Comparison of ENCODE assay signal across 10 mouse cellular contexts in genomic region chr8:112348323-112348722, GRCm38 (mm10).
DNase-seq lines count a peak whose midpoint lies in the region; ATAC-seq and TF ChIP-seq lines count a peak whose summit lies in the region.
"Had no signal": no experiment of that assay in that cellular context is flagged by ENCODE, and none has a peak within 500 bp of the region (broad histone marks: within the 10 kb centered on the region; RNA-seq: fewer than 3 reads in every experiment).

No protein-coding gene starts in this region.

- H3K9me3 ChIP-seq in lung, embryonic 14.5 days (ENCODE audit: low read depth, low read length) = no peaks in the 10 kb centered on the region
- H3K9me3 ChIP-seq in embryonic facial prominence, embryonic 11.5 days (replicated peaks; ENCODE audit: control insufficient read depth, low read length) = no peaks in the 10 kb centered on the region

- H3K27ac ChIP-seq in lung, embryonic 14.5 days (ENCODE audit: low read depth) = no peak overlapping the region
- H3K27ac ChIP-seq in embryonic facial prominence, embryonic 11.5 days (replicated peaks; ENCODE audit: low read depth, low read length) = no peak overlapping the region
- H3K27ac ChIP-seq: macrophage had no signal

- H3K27me3 ChIP-seq in lung, embryonic 14.5 days (ENCODE audit: insufficient read depth, low read length) = no peaks in the 10 kb centered on the region
- H3K27me3 ChIP-seq in embryonic facial prominence, embryonic 11.5 days (ENCODE audit: control insufficient read depth, insufficient read depth, low read length) = no peaks in the 10 kb centered on the region

- H3K4me1 ChIP-seq in lung, embryonic 14.5 days (ENCODE audit: insufficient read depth) = no peaks in the 10 kb centered on the region
- no peaks in the 10 kb centered on the region for H3K4me1 ChIP-seq in embryonic facial prominence, embryonic 11.5 days (ENCODE audit: control insufficient read depth, insufficient read depth, low read length)

- no peak overlapping the region for H3K4me2 ChIP-seq in lung, embryonic 14.5 days
- no peak overlapping the region for H3K4me2 ChIP-seq in embryonic facial prominence, embryonic 11.5 days (ENCODE audit: low read depth, low read length)

- TF ChIP-seq CTCF in lung, embryonic 14.5 days (IDR thresholded peaks at IDR 0.05; ENCODE audit: low read depth) = peak; percentile 48

- 28% methylated on average over 5 of the region's 5 CpGs for WGBS in lung, embryonic 14.5 days
- 31% methylated on average over 5 of the region's 5 CpGs for WGBS in embryonic facial prominence, embryonic 11.5 days

- intact Hi-C loops in left cerebral cortex, postnatal 25 days (cut with DNase I) = no loop called here

- no peak for ATAC-seq in lung, embryonic 14.5 days (ENCODE audit: insufficient read depth)
- ATAC-seq in embryonic facial prominence, embryonic 11.5 days (replicated peaks; ENCODE audit: insufficient number of reproducible peaks, low FRiP score, low TSS enrichment, low read depth) = 0 out of 2 replicates have a peak, but pooled peaks have one; percentile 48

- no peak overlapping the region for H3K4me3 ChIP-seq in lung, embryonic 14.5 days (ENCODE audit: low read depth, low read length)
- no peak overlapping the region for H3K4me3 ChIP-seq in embryonic facial prominence, embryonic 11.5 days (ENCODE audit: low read depth, low read length)

- H3K9ac ChIP-seq in lung, embryonic 14.5 days = no peak overlapping the region
- H3K9ac ChIP-seq in embryonic facial prominence, embryonic 11.5 days (replicated peaks; ENCODE audit: low read length) = no peak overlapping the region

- DNase-seq in lung, embryonic 14.5 days = peak; percentile 48
- DNase-seq in lung, postnatal 4 days = no peak
- DNase-seq in embryonic facial prominence, embryonic 11.5 days (ENCODE audit: low spot score) = peak; percentile 85
- peak; percentile 8 to 33 for DNase-seq in left cerebral cortex, postnatal 25 days (ENCODE audit: low spot score in 2 of 2)
- DNase-seq in right cerebral cortex, postnatal 14 days = peak; percentile 22
- no peak for DNase-seq in gastrocnemius, postnatal 25 days
- no peak for DNase-seq in kidney, adult 18-20 months
- DNase-seq in layer of hippocampus, adult 9-10 months (ENCODE audit: low spot score) = no peak
- DNase-seq: kidney, adult 9 months had no signal

- H3K36me3 ChIP-seq in lung, embryonic 14.5 days (ENCODE audit: insufficient read depth) = no peaks in the 10 kb centered on the region
- H3K36me3 ChIP-seq in embryonic facial prominence, embryonic 11.5 days (replicated peaks; ENCODE audit: control insufficient read depth, insufficient read depth, low read depth, low read length) = no peaks in the 10 kb centered on the region

Comparison
In these comparisons a context has a peak if more than half of its experiments do, and no peak if none do; other contexts are left out.
1. DNase-seq: peak in lung, embryonic 14.5 days (single experiment), embryonic facial prominence, embryonic 11.5 days (single experiment), left cerebral cortex, postnatal 25 days (2 of 2) and right cerebral cortex, postnatal 14 days (single experiment); none in lung, postnatal 4 days (0 of 2), gastrocnemius, postnatal 25 days (single experiment), kidney, adult 18-20 months (single experiment) and layer of hippocampus, adult 9-10 months (single experiment).